Mouse (Mus musculus) left cerebral cortex, adult 2 months (tissue): ENCODE measurements at regions not wholly inside any gene's neighbourhood (a gene's known extent, or its start where the extent isn't known, plus 50 kb on each side); places are given as distances from the start of the nearest gene placed in this dataset.

Experiments used
- DNase-seq, 2 experiments: peaks; one replicate each; pipeline ENCODE4 v3.0.0; 2021 to 2022; ENCODE audit warnings: low spot score in 2 of 2, mixed read lengths in 1 of 2; ENCODE audit errors: extremely low spot score in 1 of 2
- H3K27ac ChIP-seq: fragments of 200-600 bp; 2 replicates; pipeline ENCODE4 v1.8.1; 2022
- H3K4me3 ChIP-seq: fragments of 200-600 bp; 2 replicates; pipeline ENCODE4 v1.8.1; 2022
- CTCF ChIP-seq: fragments of 200-600 bp; IDR thresholded peaks from 2 replicates; pipeline ENCODE4 v1.8.1; 2022; ENCODE audit warnings: antibody characterized with exemption, mild to moderate bottlenecking, moderate library complexity
- intact Hi-C: fragments of 180-260 bp; cut with DNase I; formaldehyde crosslinking; loops from one replicate; pipeline ENCODE4 v1.15.1; 2025

GRCm38 (mm10) chr7:72474751-72475150 lies 168.3 kb upstream of the Mctp2 start:
- no peak for DNase-seq
- no peak for TF ChIP-seq CTCF
- intact Hi-C loops, result loop anchor here (5.0 kb wide), 1 partner anchor 118 kb away; no protein-coding TSS in a partner anchor
- H3K4me3 ChIP-seq, result no peak overlapping the region
- H3K27ac ChIP-seq, result no peak overlapping the region

- Histone ChIP-seq H3K27ac (no peak overlapping the region), H3K4me3 (no peak overlapping the region)
- no peak for DNase-seq
- TF ChIP-seq CTCF, result no peak
- intact Hi-C loops, result no loop called here
Observed at GRCm38 (mm10) chr7:72478936-72479335, 172.5 kb upstream of the Mctp2 start.

GRCm38 (mm10) chr7:72481275-72481674 lies 174.9 kb upstream of the Mctp2 start:
- no peak overlapping the region for H3K4me3 ChIP-seq
- H3K27ac ChIP-seq, result no peak overlapping the region
- intact Hi-C loops, result no loop called here
- DNase-seq, result no peak
- no peak for TF ChIP-seq CTCF

GRCm38 (mm10) chr7:72490161-72490560 lies 183.8 kb upstream of the Mctp2 start:
- no peak for DNase-seq
- Histone ChIP-seq H3K27ac (no peak overlapping the region), H3K4me3 (no peak overlapping the region)
- intact Hi-C loops, result no loop called here
- no peak for TF ChIP-seq CTCF

- intact Hi-C loops, result no loop called here
Observed at GRCm38 (mm10) chr7:72493292-72493691, 186.9 kb upstream of the Mctp2 start.

GRCm38 (mm10) chr7:72496933-72497631 lies 190.7 kb upstream of the Mctp2 start:
- Histone ChIP-seq H3K4me3 (no peak overlapping the region), H3K27ac (no peak overlapping the region)
- intact Hi-C loops, result no loop called here
- TF ChIP-seq CTCF, result no peak
- no peak for DNase-seq

More at GRCm38 (mm10) chr7:72493292-72493691, 186.9 kb upstream of the Mctp2 start:
- H3K27ac ChIP-seq, result no peak overlapping the region
- H3K4me3 ChIP-seq, result no peak overlapping the region
- no peak for DNase-seq
- no peak for TF ChIP-seq CTCF

GRCm38 (mm10) chr7:72498562-72499230 lies 192.3 kb upstream of the Mctp2 start:
- intact Hi-C loops, result no loop called here
- no peak for TF ChIP-seq CTCF
- no peak overlapping the region for H3K27ac ChIP-seq
- no peak overlapping the region for H3K4me3 ChIP-seq
- no peak for DNase-seq

- H3K4me3 ChIP-seq, result no peak overlapping the region
- H3K27ac ChIP-seq, result no peak overlapping the region
- intact Hi-C loops, result no loop called here
- DNase-seq, result no peak
- no peak for TF ChIP-seq CTCF
Observed at GRCm38 (mm10) chr7:72499788-72500187, 193.4 kb upstream of the Mctp2 start.

- no peak for TF ChIP-seq CTCF
- intact Hi-C loops, result no loop called here
- no peak overlapping the region for H3K4me3 ChIP-seq
- no peak overlapping the region for H3K27ac ChIP-seq
- DNase-seq, result no peak
Observed at GRCm38 (mm10) chr7:72500190-72500589, 193.8 kb upstream of the Mctp2 start.

GRCm38 (mm10) chr7:72500996-72501395 lies 194.6 kb upstream of the Mctp2 start:
- no peak for TF ChIP-seq CTCF
- Histone ChIP-seq H3K4me3 (no peak overlapping the region), H3K27ac (no peak overlapping the region)
- no peak for DNase-seq
- intact Hi-C loops, result no loop called here

- no peak for TF ChIP-seq CTCF
- Histone ChIP-seq H3K4me3 (no peak overlapping the region), H3K27ac (no peak overlapping the region)
- no peak for DNase-seq
- intact Hi-C loops, result no loop called here
Observed at GRCm38 (mm10) chr7:72501431-72501830, 195.0 kb upstream of the Mctp2 start.

GRCm38 (mm10) chr7:72503756-72504155 lies 197.3 kb upstream of the Mctp2 start:
- no peak overlapping the region for H3K4me3 ChIP-seq
- DNase-seq, result no peak
- TF ChIP-seq CTCF, result no peak
- no peak overlapping the region for H3K27ac ChIP-seq
- intact Hi-C loops, result no loop called here

GRCm38 (mm10) chr7:72504268-72504667 lies 197.9 kb upstream of the Mctp2 start:
- no peak for TF ChIP-seq CTCF
- H3K4me3 ChIP-seq, result no peak overlapping the region
- intact Hi-C loops, result no loop called here
- DNase-seq, result no peak
- H3K27ac ChIP-seq, result no peak overlapping the region
